Mouse (Mus musculus): ENCODE measurements around the gene Fras1. TPM values are rescaled to one million over a fixed set of nuclear protein-coding genes. Genes with fewer than 3 reads are reported as not detected.

Gene Fras1
- total RNA-seq (2014; rRNA removed; ENCODE audit: low replicate concordance) (16.8 and 43.0 TPM in 2 replicates), polyA plus RNA-seq (2015; fragmentation: Nextera tagmentation; extraction: Ambion mirVana) (4.0 and 4.8 TPM in 2 replicates)

DNA sequence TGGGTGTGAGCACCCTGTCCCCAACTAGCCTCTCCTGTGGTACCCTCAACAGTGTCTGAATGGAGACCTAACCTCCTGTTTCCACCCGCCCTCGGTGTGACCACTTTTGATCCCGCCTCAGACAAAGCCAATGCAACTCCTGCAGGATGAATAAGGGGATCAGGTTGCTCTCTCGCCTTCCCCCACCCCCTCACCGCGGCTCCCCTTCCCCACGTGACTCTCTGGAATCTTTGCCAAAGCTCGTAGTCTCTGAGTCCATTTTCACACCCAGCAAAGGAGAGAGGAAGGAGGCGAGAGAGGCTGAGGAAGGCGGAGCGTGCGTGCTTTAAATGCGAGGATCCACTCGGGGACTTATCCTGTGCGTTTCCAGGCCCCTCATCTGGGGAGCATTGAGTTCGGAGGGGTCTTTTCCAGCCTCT lies at the start of gene Fras1:
Gene Fras1 (plus strand): TSS at position 389 of the 419 bp plus-strand sequence.
- DNase-seq (ENCODE audit: low spot score) (peak; percentile 28), ATAC-seq (ENCODE audit: insufficient read depth, low read depth) (peak; percentile 39)
- H3K9me3 ChIP-seq (replicated peaks; ENCODE audit: control insufficient read depth, low read length) = no peaks in the 10 kb centered on the region
- peak within 1 kb of the TSS; percentile 35 for H3K9ac ChIP-seq (replicated peaks; ENCODE audit: low read depth, low read length)
- no peaks in the 10 kb centered on the region for H3K27me3 ChIP-seq (ENCODE audit: control insufficient read depth, insufficient read depth, low read length)
- H3K4me2 ChIP-seq (ENCODE audit: low read depth, low read length) = peak within 1 kb of the TSS; percentile 97
- peak within 1 kb of the TSS; percentile 68 for H3K4me3 ChIP-seq (ENCODE audit: low read depth, low read length)
- H3K27ac ChIP-seq (ENCODE audit: low read depth) = peak within 1 kb of the TSS; percentile 37
- under 1% methylated on average over 16 of the region's 16 CpGs for WGBS
- H3K36me3 ChIP-seq (replicated peaks; ENCODE audit: control insufficient read depth, insufficient read depth, low read length) = no peaks in the 10 kb centered on the region
- H3K4me1 ChIP-seq (ENCODE audit: control insufficient read depth, insufficient read depth) = peaks cover 11% of the 10 kb centered on the region
- TF ChIP-seq EP300 (IDR thresholded peaks at IDR 0.05; ENCODE audit: low read depth) (no peak), CTCF (IDR thresholded peaks at IDR 0.05; ENCODE audit: low read depth) (no peak)

DNA sequence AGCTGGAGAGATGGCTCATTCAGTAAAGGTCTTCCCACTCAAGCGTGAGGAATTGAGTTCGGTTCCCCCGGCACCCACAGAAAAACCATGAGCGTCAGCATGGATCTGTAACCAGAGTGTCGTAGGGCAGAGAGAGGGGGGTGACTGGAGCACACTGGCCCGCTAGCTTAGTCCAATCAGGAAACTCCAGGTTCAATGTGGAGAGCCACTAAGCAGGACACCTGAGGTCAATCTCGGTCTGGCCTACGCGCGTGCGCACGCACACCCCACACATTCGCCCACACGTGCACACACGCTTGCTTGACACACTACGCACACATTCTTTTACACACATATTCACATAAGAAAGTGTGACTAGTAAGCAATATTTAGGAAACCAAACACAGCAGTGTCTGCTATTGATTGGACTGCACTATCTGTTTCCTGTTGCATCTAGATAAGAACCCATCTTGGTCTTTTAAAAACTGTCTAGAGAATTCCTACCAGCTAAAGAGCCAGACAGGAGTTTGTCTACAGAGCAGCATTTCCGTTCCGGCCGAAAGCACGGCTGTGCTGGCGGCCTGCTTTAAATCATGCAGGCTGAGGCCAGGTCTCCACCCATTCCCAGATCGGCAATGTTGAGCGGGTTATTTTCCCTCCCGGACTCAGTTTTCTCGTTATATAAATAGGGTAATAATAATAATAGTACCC lies 42.6 kb upstream of the Fras1 start:
- no peaks in the 10 kb centered on the region for H3K27me3 ChIP-seq (ENCODE audit: control insufficient read depth, insufficient read depth, low read length)

DNA sequence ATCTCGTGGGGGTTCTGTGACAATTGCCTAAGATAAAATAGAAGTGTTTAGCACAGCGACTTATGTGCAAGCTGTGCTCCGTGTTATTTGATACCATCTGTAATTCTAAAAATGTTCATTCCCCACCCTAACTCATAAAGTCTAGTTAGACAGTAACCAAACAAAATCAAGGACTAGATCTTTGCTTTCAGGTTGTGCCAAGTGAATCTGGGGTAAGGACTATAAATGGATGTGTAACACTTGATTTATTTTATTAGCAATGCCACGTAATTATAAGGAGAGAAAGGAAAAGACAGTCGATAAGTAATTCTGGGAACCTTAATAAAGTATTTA lies 42.1 kb upstream of the Fras1 start:
- Histone ChIP-seq H3K27ac (ENCODE audit: low read depth) (no peak overlapping the region), H3K27me3 (ENCODE audit: control insufficient read depth, insufficient read depth, low read length) (no peaks in the 10 kb centered on the region), H3K9me3 (replicated peaks; ENCODE audit: control insufficient read depth, low read length) (0 out of 2 replicates have a peak, but pooled peaks cover 4% of the 10 kb centered on the region), H3K9ac (replicated peaks; ENCODE audit: low read depth, low read length) (no peak overlapping the region), H3K4me3 (ENCODE audit: low read depth, low read length) (no peak overlapping the region), H3K4me1 (ENCODE audit: control insufficient read depth, insufficient read depth) (no peaks in the 10 kb centered on the region), H3K4me2 (ENCODE audit: low read depth, low read length) (no peak overlapping the region), H3K36me3 (replicated peaks; ENCODE audit: control insufficient read depth, insufficient read depth, low read length) (no peaks in the 10 kb centered on the region)
- TF ChIP-seq EP300 (IDR thresholded peaks at IDR 0.05; ENCODE audit: low read depth) (no peak), CTCF (IDR thresholded peaks at IDR 0.05; ENCODE audit: low read depth) (no peak)
- WGBS = 72% methylated on average over 5 of the region's 5 CpGs
- ATAC-seq (ENCODE audit: insufficient read depth, low read depth) = no peak
- DNase-seq (ENCODE audit: low spot score) = no peak

More for the DNA sequence above, 42.6 kb upstream of the Fras1 start:
- Histone ChIP-seq H3K9me3 (replicated peaks; ENCODE audit: control insufficient read depth, low read length) (0 out of 2 replicates have a peak, but pooled peaks cover 4% of the 10 kb centered on the region), H3K27ac (ENCODE audit: low read depth) (no peak overlapping the region), H3K9ac (replicated peaks; ENCODE audit: low read depth, low read length) (no peak overlapping the region), H3K4me3 (ENCODE audit: low read depth, low read length) (no peak overlapping the region), H3K4me1 (ENCODE audit: control insufficient read depth, insufficient read depth) (no peaks in the 10 kb centered on the region), H3K4me2 (ENCODE audit: low read depth, low read length) (no peak overlapping the region), H3K36me3 (replicated peaks; ENCODE audit: control insufficient read depth, insufficient read depth, low read length) (no peaks in the 10 kb centered on the region)
- DNase-seq (ENCODE audit: low spot score) (no peak), ATAC-seq (ENCODE audit: insufficient read depth, low read depth) (no peak)
- 75% methylated on average over 25 of the region's 25 CpGs for WGBS
- TF ChIP-seq EP300 (IDR thresholded peaks at IDR 0.05; ENCODE audit: low read depth) (no peak), CTCF (IDR thresholded peaks at IDR 0.05; ENCODE audit: low read depth) (no peak)

DNA sequence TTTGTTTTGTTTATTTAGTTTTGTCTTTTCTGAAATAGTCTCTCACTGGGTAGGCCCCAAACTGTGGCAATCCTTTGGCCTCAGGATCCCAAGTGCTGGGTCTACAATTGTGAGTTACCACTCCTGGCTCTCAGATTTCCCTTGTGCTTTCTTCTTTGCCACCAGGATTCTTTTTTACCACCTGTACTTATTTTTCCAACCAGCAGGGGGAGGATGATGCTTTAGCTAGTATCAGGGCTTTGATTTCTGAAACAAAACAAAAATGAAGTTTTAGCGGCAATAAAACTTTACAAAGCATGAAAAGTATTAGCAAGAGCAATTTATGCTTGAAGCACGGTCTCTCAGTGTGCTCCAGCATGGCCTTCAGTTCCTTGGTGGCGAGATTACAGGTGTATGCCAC lies 39.8 kb upstream of the Fras1 start:
- no peaks in the 10 kb centered on the region for H3K27me3 ChIP-seq (ENCODE audit: control insufficient read depth, insufficient read depth, low read length)
- no peaks in the 10 kb centered on the region for H3K4me1 ChIP-seq (ENCODE audit: control insufficient read depth, insufficient read depth)
- ATAC-seq (ENCODE audit: insufficient read depth, low read depth) (no peak), DNase-seq (ENCODE audit: low spot score) (no peak)
- 61% methylated on average over 3 of the region's 3 CpGs for WGBS
- H3K27ac ChIP-seq (ENCODE audit: low read depth) = no peak overlapping the region
- no peaks in the 10 kb centered on the region for H3K36me3 ChIP-seq (replicated peaks; ENCODE audit: control insufficient read depth, insufficient read depth, low read length)
- no peak overlapping the region for H3K4me2 ChIP-seq (ENCODE audit: low read depth, low read length)
- TF ChIP-seq CTCF (IDR thresholded peaks at IDR 0.05; ENCODE audit: low read depth) (peak; percentile 63), EP300 (IDR thresholded peaks at IDR 0.05; ENCODE audit: low read depth) (no peak)
- H3K4me3 ChIP-seq (ENCODE audit: low read depth, low read length) = no peak overlapping the region
- 0 out of 2 replicates have a peak, but pooled peaks cover 4% of the 10 kb centered on the region for H3K9me3 ChIP-seq (replicated peaks; ENCODE audit: control insufficient read depth, low read length)
- no peak overlapping the region for H3K9ac ChIP-seq (replicated peaks; ENCODE audit: low read depth, low read length)

DNA sequence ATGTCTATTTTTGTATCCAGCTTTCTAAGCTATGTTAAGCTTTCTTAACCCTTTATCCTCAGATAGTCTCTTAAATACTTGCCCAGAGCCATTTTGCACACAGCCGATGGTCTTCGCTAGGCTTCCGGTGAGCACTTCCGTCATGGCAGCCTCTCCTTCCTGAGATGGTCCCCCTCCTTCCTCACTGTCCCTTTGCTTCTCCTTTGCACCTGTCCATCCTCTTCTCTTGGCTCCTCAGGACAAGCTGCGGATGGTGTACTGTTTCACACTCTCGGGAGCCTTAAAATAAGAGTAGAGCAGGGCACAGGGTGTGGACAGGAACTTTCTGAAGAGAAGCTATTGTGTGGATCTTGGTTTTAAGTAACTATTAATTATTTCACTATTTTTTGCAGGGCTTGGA lies 33.2 kb upstream of the Fras1 start:
- Histone ChIP-seq H3K36me3 (replicated peaks; ENCODE audit: control insufficient read depth, insufficient read depth, low read length) (no peaks in the 10 kb centered on the region), H3K4me2 (ENCODE audit: low read depth, low read length) (no peak overlapping the region), H3K27ac (ENCODE audit: low read depth) (no peak overlapping the region), H3K27me3 (ENCODE audit: control insufficient read depth, insufficient read depth, low read length) (no peaks in the 10 kb centered on the region), H3K4me3 (ENCODE audit: low read depth, low read length) (no peak overlapping the region), H3K9ac (replicated peaks; ENCODE audit: low read depth, low read length) (no peak overlapping the region), H3K9me3 (replicated peaks; ENCODE audit: control insufficient read depth, low read length) (no peaks in the 10 kb centered on the region), H3K4me1 (ENCODE audit: control insufficient read depth, insufficient read depth) (no peaks in the 10 kb centered on the region)
- no peak for ATAC-seq (ENCODE audit: insufficient read depth, low read depth)
- 82% methylated on average over 6 of the region's 6 CpGs for WGBS
- no peak for DNase-seq (ENCODE audit: low spot score)
- TF ChIP-seq EP300 (IDR thresholded peaks at IDR 0.05; ENCODE audit: low read depth) = no peak
- TF ChIP-seq CTCF (IDR thresholded peaks at IDR 0.05; ENCODE audit: low read depth) = no peak

DNA sequence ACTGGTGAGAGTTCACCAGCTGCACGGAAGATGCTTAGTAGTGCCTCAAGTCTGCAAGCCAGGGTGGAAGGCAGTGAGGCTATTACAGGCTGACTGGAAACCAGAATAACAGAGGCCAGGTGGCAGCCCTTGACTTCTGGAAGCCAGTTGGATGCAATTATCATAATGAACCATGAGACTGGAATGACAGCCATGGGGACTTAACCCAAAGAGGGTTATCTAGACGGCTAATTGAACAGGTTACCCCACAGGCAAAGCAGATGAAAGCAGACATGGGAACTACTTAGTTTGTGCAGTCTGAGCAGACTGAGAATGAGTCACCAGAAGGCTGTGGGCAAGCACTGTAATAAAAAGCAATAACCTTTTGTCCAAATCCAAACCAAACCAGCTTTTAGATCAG lies 28.8 kb upstream of the Fras1 start:
- Histone ChIP-seq H3K27me3 (ENCODE audit: control insufficient read depth, insufficient read depth, low read length) (no peaks in the 10 kb centered on the region), H3K9ac (replicated peaks; ENCODE audit: low read depth, low read length) (no peak overlapping the region), H3K4me1 (ENCODE audit: control insufficient read depth, insufficient read depth) (no peaks in the 10 kb centered on the region), H3K27ac (ENCODE audit: low read depth) (no peak overlapping the region), H3K4me3 (ENCODE audit: low read depth, low read length) (no peak overlapping the region), H3K4me2 (ENCODE audit: low read depth, low read length) (no peak overlapping the region), H3K9me3 (replicated peaks; ENCODE audit: control insufficient read depth, low read length) (no peaks in the 10 kb centered on the region), H3K36me3 (replicated peaks; ENCODE audit: control insufficient read depth, insufficient read depth, low read length) (no peaks in the 10 kb centered on the region)
- TF ChIP-seq EP300 (IDR thresholded peaks at IDR 0.05; ENCODE audit: low read depth) = no peak
- TF ChIP-seq CTCF (IDR thresholded peaks at IDR 0.05; ENCODE audit: low read depth) = no peak
- DNase-seq (ENCODE audit: low spot score) (no peak), ATAC-seq (ENCODE audit: insufficient read depth, low read depth) (no peak)
- 72% methylated on average over 2 of the region's 2 CpGs for WGBS

Data from heart, postnatal 0 days (tissue).